Mouse (Mus musculus) gastrocnemius, adult 2 months (tissue): ENCODE data around the gene 5730596B20Rik. TPM values are rescaled to one million over a fixed set of nuclear protein-coding genes. Genes with fewer than 3 reads are reported as not detected.

Experiments used
- DNase-seq: peaks from one replicate; pipeline ENCODE4 v3.0.0; 2022
- H3K27ac ChIP-seq: fragments of 200-600 bp; 2 replicates; pipeline ENCODE4 v1.8.1; 2022; ENCODE audit warnings: mild to moderate bottlenecking
- H3K4me3 ChIP-seq: fragments of 200-600 bp; 2 replicates; pipeline ENCODE4 v1.8.1; 2022; ENCODE audit warnings: mild to moderate bottlenecking, moderate library complexity
- CTCF ChIP-seq: fragments of 200-600 bp; IDR thresholded peaks from 2 replicates; pipeline ENCODE4 v1.8.1; 2022; ENCODE audit warnings: antibody characterized with exemption, mild to moderate bottlenecking, moderate library complexity
- intact Hi-C: fragments of 180-260 bp; cut with DNase I; formaldehyde crosslinking; loops from one replicate; pipeline ENCODE4 v1.15.1; 2025
- total RNA-seq, 2 experiments: library from RNA; stranded (reverse); gene quantifications; 2 replicates each; pipeline ENCODE4 v1.2.3; 2021

The 5730596B20Rik gene
- total RNA-seq, 2 experiments from 2014 or later: 0.10 TPM; not detected in 1

- intact Hi-C loops: no loop called here
- no peak for TF ChIP-seq CTCF
- DNase-seq: no peak
- H3K4me3 ChIP-seq: no peak overlapping the region
- H3K27ac ChIP-seq: peak overlapping the region; percentile 41; the same call in 1 of the 2 replicates
Measured at GRCm38 (mm10) chr6:52171331-52171730, 6.0 kb upstream of the 5730596B20Rik start.

- no peak for TF ChIP-seq CTCF
- Histone ChIP-seq H3K27ac (peak overlapping the region; percentile 75; the same call in 1 of the 2 replicates), H3K4me3 (peak overlapping the region; percentile 71)
- no peak for DNase-seq
- intact Hi-C loops: no loop called here
Measured at GRCm38 (mm10) chr6:52171938-52172337, 5.4 kb upstream of the 5730596B20Rik start.

GRCm38 (mm10) chr6:52172501-52172900 lies 4.8 kb upstream of the 5730596B20Rik start:
- Histone ChIP-seq H3K4me3 (peak overlapping the region; percentile 71), H3K27ac (peak overlapping the region; percentile 75)
- intact Hi-C loops: no loop called here
- no peak for TF ChIP-seq CTCF
- DNase-seq: peak; percentile 90

- no peak overlapping the region for H3K27ac ChIP-seq
Measured at GRCm38 (mm10) chr6:52173648-52174047, 3.6 kb upstream of the 5730596B20Rik start.

GRCm38 (mm10) chr6:52174968-52175751 lies 2.1 kb upstream of the 5730596B20Rik start:
- TF ChIP-seq CTCF: no peak
- peak overlapping the region; percentile 71 for H3K27ac ChIP-seq
- H3K4me3 ChIP-seq: peak overlapping the region; percentile 72
- intact Hi-C loops: no loop called here
- DNase-seq: peak; percentile 29

More at GRCm38 (mm10) chr6:52173648-52174047, 3.6 kb upstream of the 5730596B20Rik start:
- TF ChIP-seq CTCF: no peak
- intact Hi-C loops: no loop called here
- no peak for DNase-seq
- no peak overlapping the region for H3K4me3 ChIP-seq

GRCm38 (mm10) chr6:52175864-52176263 lies 1.4 kb upstream of the 5730596B20Rik start:
- H3K4me3 ChIP-seq: peak overlapping the region; percentile 72
- intact Hi-C loops: no loop called here
- peak overlapping the region; percentile 71 for H3K27ac ChIP-seq
- no peak for TF ChIP-seq CTCF
- DNase-seq: peak; percentile 55

- H3K27ac ChIP-seq: peak overlapping the region; percentile 71
- intact Hi-C loops: no loop called here
- DNase-seq: no peak
- H3K4me3 ChIP-seq: peak overlapping the region; percentile 72
- TF ChIP-seq CTCF: no peak
Measured at GRCm38 (mm10) chr6:52176391-52176790, 907 bp upstream of the 5730596B20Rik start.

GRCm38 (mm10) chr6:52177806-52178205 lies 508 bp downstream of the 5730596B20Rik start:
- 0 out of 2 replicates have a peak overlapping the region, but pooled peaks have one; percentile 72 for H3K4me3 ChIP-seq
- intact Hi-C loops: no loop called here
- DNase-seq: no peak
- H3K27ac ChIP-seq: no peak overlapping the region; the same call in 1 of the 2 replicates
- no peak for TF ChIP-seq CTCF

GRCm38 (mm10) chr6:52178918-52179665 lies 1.8 kb downstream of the 5730596B20Rik start:
- no peak for DNase-seq
- peak overlapping the region; percentile 48 for H3K4me3 ChIP-seq
- no peak for TF ChIP-seq CTCF
- H3K27ac ChIP-seq: peak overlapping the region; percentile 56; the same call in 1 of the 2 replicates
- intact Hi-C loops: no loop called here

GRCm38 (mm10) chr6:52179690-52180089 lies 2.4 kb downstream of the 5730596B20Rik start:
- Histone ChIP-seq H3K4me3 (peak overlapping the region; percentile 48), H3K27ac (peak overlapping the region; percentile 56; the same call in 1 of the 2 replicates)
- no peak for DNase-seq
- intact Hi-C loops: no loop called here
- no peak for TF ChIP-seq CTCF

GRCm38 (mm10) chr6:52180213-52180710 lies 3.0 kb downstream of the 5730596B20Rik start:
- intact Hi-C loops: no loop called here
- DNase-seq: no peak
- peak overlapping the region; percentile 48 for H3K4me3 ChIP-seq
- H3K27ac ChIP-seq: peak overlapping the region; percentile 56; the same call in 1 of the 2 replicates
- TF ChIP-seq CTCF: no peak

GRCm38 (mm10) chr6:52180726-52181125 lies 3.4 kb downstream of the 5730596B20Rik start:
- Histone ChIP-seq H3K27ac (no peak overlapping the region), H3K4me3 (no peak overlapping the region)
- no peak for TF ChIP-seq CTCF

GRCm38 (mm10) chr6:52182030-52182429 lies 4.7 kb downstream of the 5730596B20Rik start:
- no peak for TF ChIP-seq CTCF
- no peak for DNase-seq
- no peak overlapping the region for H3K27ac ChIP-seq
- intact Hi-C loops: no loop called here
- no peak overlapping the region for H3K4me3 ChIP-seq

More at GRCm38 (mm10) chr6:52180726-52181125, 3.4 kb downstream of the 5730596B20Rik start:
- intact Hi-C loops: no loop called here
- no peak for DNase-seq
